Mouse (Mus musculus) layer of hippocampus, adult 2 months (tissue): ENCODE results near the gene Socs7. TPM values are rescaled to one million over a fixed set of nuclear protein-coding genes. Genes with fewer than 3 reads are reported as not detected.
A peak's percentile ranks its signal among the peaks of the same experiment; 100 is the strongest.
"Not testable (repeated sequence)": the region's sequence is repeated elsewhere in the genome, so short reads cannot be mapped to it uniquely, and the experiment has no call there.

ENCODE experiments used
- DNase-seq, 2 experiments: peaks; one replicate each; pipeline ENCODE4 v3.0.0; 2022; ENCODE audit warnings: low spot score in 2 of 2
- H3K27ac ChIP-seq: fragments of 200-600 bp; 2 replicates; pipeline ENCODE4 v1.8.1; 2022
- H3K4me3 ChIP-seq: fragments of 200-600 bp; 2 replicates; pipeline ENCODE4 v1.8.1; 2022; ENCODE audit warnings: mild to moderate bottlenecking
- CTCF ChIP-seq: fragments of 200-600 bp; conservative IDR thresholded peaks from 2 replicates; pipeline ENCODE4 v1.8.1; 2022; ENCODE audit warnings: antibody characterized with exemption, mild to moderate bottlenecking, moderate library complexity
- total RNA-seq, 2 experiments: library from RNA; stranded (reverse); gene quantifications; 2 replicates each; pipeline ENCODE4 v1.2.3; 2021

The Socs7 gene
- total RNA-seq, 2 experiments from 2014 or later = 79.5 to 79.7 TPM

DNA sequence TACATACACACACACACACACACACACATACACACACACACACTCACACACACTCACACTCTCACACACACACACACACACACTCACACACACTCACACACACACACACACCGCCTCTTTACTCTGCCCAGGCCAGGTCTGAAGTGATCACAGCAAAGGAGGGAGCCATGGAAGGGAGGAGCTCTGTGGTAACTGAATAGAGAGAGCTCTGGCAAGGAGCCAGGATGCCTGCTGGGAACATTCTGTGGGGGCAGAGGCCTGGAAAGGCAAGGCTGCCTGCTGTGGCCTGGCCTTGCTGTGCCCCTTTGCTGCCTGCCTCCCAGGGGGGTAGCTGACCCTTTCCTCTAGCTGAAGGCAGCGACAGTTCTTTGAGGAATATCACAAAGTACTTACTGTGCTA is 12.3 kb upstream of the Socs7 start:
- DNase-seq = peak; percentile 71 to 75
- TF ChIP-seq CTCF = no peak
- no peak overlapping the region for H3K4me3 ChIP-seq
- H3K27ac ChIP-seq = no peak overlapping the region; the same call in 1 of the 2 replicates

DNA sequence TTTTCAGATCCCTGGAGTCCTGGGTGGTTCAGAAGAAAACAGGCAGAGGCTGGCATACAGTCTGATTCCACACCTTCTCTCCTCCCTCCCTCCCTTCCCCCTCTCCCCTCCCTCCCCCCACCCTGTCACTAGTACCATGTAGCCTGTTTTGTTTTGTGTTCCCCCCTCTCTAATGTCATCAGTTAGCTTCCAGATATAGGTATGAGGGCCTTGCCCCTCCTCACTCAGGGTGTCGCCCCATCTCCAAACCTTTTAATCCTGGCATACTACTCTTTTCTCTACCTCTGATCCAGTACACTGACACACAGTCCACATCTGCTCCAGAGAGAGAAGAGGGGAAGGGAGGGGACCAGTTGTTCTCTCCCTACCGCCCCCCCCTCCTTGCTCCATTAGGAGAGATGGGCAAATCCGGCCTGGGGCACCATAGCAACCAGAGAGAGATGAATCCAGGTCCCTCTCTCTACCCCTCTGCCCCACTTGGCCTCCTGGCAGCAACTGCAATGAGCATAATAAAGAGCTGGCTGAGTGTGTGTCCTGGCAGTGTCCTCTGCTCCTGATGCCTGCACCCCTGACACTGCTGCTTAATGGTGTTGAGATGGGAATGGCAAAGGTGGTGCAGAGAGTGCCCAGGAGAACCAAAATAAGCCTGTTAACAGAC is 10.2 kb upstream of the Socs7 start, which contains the start of gene Gpr179:
Gpr179 (minus strand) TSS at position 51 of the 658 bp plus-strand sequence.
- no peak for TF ChIP-seq CTCF

DNA sequence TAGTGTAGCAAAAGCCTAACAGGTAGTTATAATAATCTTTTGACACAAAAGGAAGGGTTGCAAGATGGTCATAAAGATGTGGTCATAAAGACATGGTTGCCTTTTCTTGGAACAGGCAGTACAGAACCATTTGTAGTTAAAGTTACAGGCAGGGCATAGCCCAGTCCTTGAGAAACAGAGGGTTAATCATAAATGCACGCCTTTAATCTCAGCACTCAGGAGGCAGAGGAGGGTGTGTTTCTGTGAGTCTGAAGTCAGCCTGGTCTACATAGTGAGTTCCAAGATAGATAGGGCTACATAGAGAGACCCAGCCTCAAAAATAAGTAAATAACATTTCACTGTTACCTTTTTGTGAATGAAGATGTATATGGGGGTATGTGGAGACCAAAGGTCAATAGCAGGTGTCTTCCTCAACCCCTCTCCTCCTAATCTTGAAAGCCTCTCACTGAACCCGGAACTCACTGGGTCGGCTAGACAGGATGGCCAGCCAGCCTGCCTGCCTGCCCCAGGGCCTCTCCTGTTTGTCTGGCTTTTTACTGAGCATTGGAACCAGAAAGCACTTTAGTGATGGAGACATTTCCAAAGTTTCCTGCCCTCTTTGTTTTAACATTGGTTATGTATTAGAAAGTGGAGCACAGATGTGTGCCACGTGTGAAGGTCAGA is 9.3 kb upstream of the Socs7 start:
- DNase-seq = no peak
- H3K27ac ChIP-seq = no peak overlapping the region
- TF ChIP-seq CTCF = no peak
- H3K4me3 ChIP-seq = no peak overlapping the region

More for the DNA sequence above, 10.2 kb upstream of the Socs7 start, which contains the start of gene Gpr179:
- H3K27ac ChIP-seq = no peak within 1 kb of the TSS
- DNase-seq = no peak
- H3K4me3 ChIP-seq = no peak within 1 kb of the TSS

DNA sequence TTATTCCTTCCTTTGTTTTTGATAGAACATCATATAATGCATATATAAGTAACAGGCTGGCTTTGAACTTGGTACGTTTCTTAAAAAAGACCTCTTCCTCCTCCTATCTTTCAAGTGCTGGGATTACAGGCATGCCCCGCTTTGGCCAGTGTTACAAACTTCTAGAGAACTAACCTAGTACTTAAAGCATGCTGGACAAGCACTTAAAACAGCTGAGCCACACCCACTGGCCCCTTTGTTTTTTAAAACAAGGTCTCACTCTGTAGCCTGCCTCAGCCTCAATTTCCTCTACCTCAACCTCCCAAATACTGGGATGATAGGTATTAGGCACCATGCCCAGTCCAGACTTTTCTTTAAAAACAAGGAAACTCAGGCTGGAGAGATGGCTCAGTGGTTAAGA is 7.7 kb upstream of the Socs7 start:
- DNase-seq = no peak
- no peak for TF ChIP-seq CTCF

DNA sequence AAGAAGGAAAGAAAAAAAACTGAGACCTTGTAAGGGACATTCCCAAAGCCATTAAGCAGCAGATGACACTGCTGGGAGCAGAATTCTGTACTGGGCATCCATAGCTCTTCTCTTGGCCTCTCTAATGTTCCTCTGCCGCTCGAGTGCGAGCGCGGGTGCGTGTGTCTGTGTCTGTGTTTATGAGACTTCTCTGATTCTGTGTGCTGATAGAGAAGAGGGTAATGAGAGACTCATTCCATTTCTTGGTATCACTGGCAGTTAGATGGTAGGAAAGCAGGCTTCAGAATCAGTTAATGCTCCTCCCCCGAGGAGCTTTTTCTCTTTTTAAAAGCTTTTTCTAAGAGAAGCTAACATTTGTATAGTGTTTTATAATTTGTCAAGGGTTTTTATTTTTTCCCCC is 7.1 kb upstream of the Socs7 start:
- no peak overlapping the region for H3K4me3 ChIP-seq
- TF ChIP-seq CTCF = no peak
- no peak overlapping the region for H3K27ac ChIP-seq
- no peak for DNase-seq

More for the DNA sequence above, 7.7 kb upstream of the Socs7 start:
- no peak overlapping the region for H3K27ac ChIP-seq
- H3K4me3 ChIP-seq = no peak overlapping the region

DNA sequence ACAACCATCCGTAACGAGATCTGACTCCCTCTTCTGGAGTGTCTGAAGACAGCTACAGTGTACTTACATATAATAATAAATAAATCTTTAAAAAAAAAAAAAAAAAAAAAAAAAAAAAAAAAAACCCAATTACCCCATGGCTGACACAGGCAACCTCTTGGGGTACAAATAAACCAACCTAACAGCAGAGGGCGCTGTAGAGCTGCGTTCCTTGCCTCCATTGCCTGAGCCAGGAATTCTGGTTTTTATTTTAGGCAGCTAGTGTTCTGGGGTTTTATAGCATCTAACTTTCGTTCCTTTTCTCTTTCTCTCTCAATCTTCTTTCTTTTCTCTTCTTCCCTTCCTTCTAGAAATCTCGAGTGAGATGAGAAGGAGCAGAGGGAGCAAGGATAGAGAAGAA is 4.7 kb upstream of the Socs7 start:
- peak; percentile 72 to 89 for DNase-seq
- not testable (repeated sequence) for H3K4me3 ChIP-seq, H3K27ac ChIP-seq
- peak; percentile 82 for TF ChIP-seq CTCF

DNA sequence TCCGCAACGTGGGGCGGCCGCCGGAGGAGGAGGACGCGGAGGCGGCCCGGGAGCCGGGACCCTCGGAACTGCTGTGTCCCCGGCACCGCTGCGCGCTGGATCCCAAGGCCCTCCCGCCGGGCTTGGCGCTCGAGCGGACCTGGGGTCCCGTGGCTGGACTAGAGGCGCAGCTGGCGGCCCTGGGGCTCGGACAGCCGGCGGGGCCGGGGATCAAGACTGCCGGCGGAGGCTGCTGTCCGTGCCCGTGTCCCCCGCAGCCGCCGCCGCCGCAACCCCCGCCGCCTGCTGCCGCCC is 245 bp downstream of the Socs7 start:
- TF ChIP-seq CTCF = no peak
- peak overlapping the region; percentile 77 for H3K4me3 ChIP-seq
- peak in 1 of 2 experiments; percentile 28 for DNase-seq
- H3K27ac ChIP-seq = peak overlapping the region; percentile 94

DNA sequence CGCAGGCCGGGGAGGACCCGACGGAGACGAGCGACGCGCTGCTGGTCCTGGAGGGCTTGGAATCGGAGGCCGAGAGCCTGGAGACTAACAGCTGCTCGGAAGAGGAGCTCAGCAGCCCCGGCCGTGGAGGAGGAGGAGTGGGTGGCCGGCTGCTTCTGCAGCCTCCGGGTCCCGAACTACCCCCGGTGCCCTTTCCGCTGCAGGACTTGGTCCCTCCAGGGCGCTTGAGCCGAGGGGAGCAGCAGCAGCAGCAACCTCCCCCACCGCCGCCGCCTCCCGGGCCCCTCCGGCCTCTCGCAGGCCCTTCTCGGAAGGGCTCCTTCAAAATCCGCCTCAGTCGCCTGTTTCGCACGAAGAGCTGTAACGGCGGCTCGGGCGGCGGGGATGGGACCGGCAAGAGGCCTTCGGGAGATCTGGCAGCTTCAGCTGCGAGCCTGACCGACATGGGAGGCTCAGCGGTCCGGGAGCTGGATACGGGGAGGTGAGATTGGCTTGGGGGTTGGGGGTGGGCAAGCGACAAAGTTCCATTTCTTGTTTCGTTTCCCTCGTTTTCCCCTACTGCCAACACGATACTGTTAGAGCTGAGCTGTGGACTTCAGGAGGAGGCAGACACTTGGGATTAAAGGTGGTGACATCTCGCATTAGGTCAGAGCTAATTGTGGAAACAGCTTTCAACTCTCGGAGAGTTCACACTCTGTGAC is 742 bp downstream of the Socs7 start:
- no peak for DNase-seq
- peak overlapping the region; percentile 94 for H3K27ac ChIP-seq
- peak overlapping the region; percentile 77 for H3K4me3 ChIP-seq
- TF ChIP-seq CTCF = no peak

DNA sequence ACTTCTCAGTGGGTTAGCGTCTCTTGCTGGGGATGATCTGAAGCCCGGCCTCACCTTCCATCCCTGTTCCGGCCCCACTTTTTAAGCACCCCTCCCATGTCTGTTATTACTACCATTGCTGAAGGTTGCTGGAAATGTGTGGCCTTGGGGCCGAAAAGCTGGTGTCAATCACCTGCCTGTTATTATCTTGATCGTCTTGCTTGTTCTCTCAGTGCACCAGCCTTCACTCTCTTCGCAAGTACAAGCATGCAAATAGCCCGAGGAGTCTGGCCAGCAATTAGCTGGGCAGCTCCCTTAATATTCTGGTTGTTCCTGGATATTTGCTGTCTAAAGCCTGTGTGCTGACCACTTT is 1.3 kb downstream of the Socs7 start:
- peak overlapping the region; percentile 77 for H3K4me3 ChIP-seq
- no peak for DNase-seq
- TF ChIP-seq CTCF = no peak
- peak overlapping the region; percentile 94 for H3K27ac ChIP-seq

DNA sequence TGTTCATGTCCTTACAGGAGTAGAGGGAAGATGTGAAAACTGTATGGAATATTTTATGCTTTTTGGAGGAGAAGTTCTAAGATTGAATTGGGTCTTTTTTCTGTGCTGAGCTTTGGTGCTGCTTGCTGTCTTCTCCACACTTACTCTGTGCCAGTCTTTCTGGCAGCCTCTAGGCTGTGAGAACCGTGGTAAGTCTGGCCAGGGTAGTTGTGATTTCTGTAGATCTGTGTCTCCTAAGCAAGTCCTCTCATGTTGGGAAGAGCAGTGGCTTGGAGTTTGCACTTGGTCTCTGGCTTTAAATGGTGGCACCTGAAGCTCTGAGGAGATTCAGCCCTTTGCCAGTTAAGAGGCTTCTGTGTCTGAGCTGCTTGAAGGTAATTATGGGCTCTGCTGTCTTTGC is 3.2 kb downstream of the Socs7 start:
- DNase-seq = no peak
- Histone ChIP-seq H3K4me3 (peak overlapping the region; percentile 41), H3K27ac (no peak overlapping the region)
- TF ChIP-seq CTCF = no peak

DNA sequence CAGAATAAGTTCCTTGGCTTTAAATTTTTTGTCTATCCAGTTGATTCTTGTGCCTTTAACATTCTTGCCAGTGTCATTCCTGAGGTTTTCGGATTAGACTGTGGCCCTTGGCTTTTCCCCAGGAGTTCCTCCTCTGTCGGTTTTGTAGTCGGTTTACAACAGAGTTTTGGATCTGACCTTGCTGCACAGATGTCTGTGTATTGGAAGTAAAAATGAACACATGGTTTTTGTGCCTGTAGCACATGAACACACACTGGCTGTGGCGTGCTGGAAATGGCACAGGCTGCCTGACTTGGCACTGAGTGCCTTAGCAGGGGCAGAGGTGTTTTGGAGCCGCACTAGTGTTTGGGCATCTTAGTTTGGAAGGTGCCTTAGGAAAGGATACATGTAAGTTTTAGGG is 6.2 kb downstream of the Socs7 start:
- TF ChIP-seq CTCF = no peak
- H3K27ac ChIP-seq = peak overlapping the region; percentile 32; the same call in 1 of the 2 replicates
- H3K4me3 ChIP-seq = no peak overlapping the region; the same call in 1 of the 2 replicates
- DNase-seq = no peak

DNA sequence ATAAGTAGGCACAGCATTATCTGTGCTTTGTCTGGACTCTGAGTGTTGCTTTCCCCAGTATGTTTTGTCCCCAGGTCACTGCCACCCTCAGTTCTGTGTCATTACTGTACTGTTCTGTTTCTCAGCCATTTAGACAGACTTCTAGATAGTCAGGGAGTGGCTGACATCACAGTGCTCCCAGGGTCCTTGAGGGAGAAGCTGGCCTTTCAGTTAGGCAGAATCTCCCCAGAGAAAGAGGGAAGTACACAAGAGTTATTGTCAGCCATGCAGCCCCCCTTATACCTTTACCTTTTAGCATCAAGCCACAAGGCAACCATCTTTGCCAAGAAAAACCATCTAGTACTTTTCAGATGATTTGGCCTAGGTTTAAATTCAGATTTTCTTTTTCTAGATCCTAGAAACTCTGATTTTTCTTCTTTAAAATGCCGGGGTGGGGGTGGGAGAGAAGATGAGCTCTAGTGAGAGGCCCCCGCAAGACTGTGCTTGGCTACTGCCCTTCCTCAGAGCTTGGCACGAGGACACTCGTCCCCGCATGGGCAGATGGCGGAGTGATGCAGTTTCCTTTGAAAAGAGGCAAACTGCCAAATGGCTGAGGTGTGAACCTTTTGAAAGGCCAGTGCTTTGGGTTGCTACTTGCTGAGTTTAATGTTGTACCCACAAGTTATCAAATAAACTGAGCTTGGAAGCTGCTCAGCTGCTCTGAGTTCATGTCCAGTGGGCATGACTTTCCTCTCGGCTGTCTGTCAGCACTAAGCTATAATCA is 8.2 kb downstream of the Socs7 start:
- no peak overlapping the region for H3K4me3 ChIP-seq
- DNase-seq = peak in 1 of 2 experiments; percentile 36
- TF ChIP-seq CTCF = no peak
- H3K27ac ChIP-seq = peak overlapping the region; percentile 43; the same call in 1 of the 2 replicates
